Mouse (Mus musculus) cerebellum, adult 2 months (tissue): ENCODE results near the gene Ybey. TPM values are rescaled to one million over a fixed set of nuclear protein-coding genes. Genes with fewer than 3 reads are reported as not detected.

ENCODE experiments used
- DNase-seq, 2 experiments: peaks; one replicate each; pipeline ENCODE4 v3.0.0; 2021
- H3K27ac ChIP-seq: fragments of 200-500 bp; 2 replicates; pipeline ENCODE4 v1.5.1; 2012; ENCODE audit warnings: low read length, control low read depth, inconsistent platforms; ENCODE audit not compliant: insufficient read depth
- H3K27me3 ChIP-seq: fragments of 200-500 bp; 2 replicates; pipeline ENCODE4 v1.6.1; 2012; ENCODE audit warnings: inconsistent platforms, mild to moderate bottlenecking, low read length, moderate library complexity; ENCODE audit not compliant: control insufficient read depth, insufficient read depth
- H3K4me1 ChIP-seq: fragments of 200-500 bp; 2 replicates; pipeline ENCODE4 v1.6.1; 2011; ENCODE audit warnings: low read length; ENCODE audit not compliant: control insufficient read depth, insufficient read depth
- H3K4me3 ChIP-seq: fragments of 200-500 bp; replicated peaks from 2 replicates; pipeline ENCODE3; 2011; ENCODE audit warnings: mild to moderate bottlenecking, low read depth, low read length, control low read depth; ENCODE audit not compliant: insufficient read depth
- CTCF ChIP-seq: fragments of 200-500 bp; IDR thresholded peaks from 2 replicates; pipeline ENCODE4 v1.5.1; 2011; ENCODE audit warnings: low read depth, mild to moderate bottlenecking, control low read depth, low read length, moderate library complexity, borderline replicate concordance; ENCODE audit not compliant: insufficient read depth
- POLR2A ChIP-seq: fragments of 200-500 bp; IDR thresholded peaks from 2 replicates; pipeline ENCODE4 v1.6.1; 2011; ENCODE audit warnings: low read length, control low read depth, borderline replicate concordance; ENCODE audit not compliant: insufficient read depth
- WGBS: fragments of 180-500 bp; shearing (Covaris S2); methylation state at CpG from one replicate; pipeline ENCODE4 v1.1.7; 2018; 5-methylcytosine and 5-hydroxymethylcytosine counted together
- polyA plus RNA-seq: library from polyadenylated mRNA; depleted of rRNA; stranded (reverse); fragments of >200 nt; gene quantifications from 2 replicates; pipeline ENCODE4 v1.2.3, GENCODE M21; 2012

Ybey gene
- polyA plus RNA-seq, 1 experiment, result 3.7 TPM

DNA sequence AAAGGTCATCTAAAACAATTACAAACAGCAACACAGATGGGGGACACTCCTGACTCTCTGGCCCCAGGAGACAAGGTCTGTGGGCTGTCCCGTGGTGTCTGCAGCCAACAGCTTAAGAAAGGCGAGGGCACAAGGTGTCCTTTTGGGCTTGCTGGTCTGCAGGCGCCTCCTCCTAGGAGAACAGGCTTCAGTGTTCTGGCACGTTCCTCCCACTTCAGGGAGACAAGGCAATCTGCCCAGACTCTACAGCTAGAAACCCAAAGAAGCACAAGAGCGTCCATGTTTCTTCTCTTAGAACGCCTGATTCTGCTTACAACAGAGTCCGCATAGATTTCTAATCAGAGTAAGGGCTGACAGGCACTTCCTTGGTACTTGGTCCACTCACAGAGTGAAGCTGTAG, 6.6 kb downstream of the Ybey start:
- TF ChIP-seq CTCF, result no peak
- TF ChIP-seq POLR2A, result no peak
- DNase-seq, result no peak
- Histone ChIP-seq H3K4me3 (no peak overlapping the region), H3K4me1 (no peaks in the 10 kb centered on the region), H3K27ac (no peak overlapping the region), H3K27me3 (no peaks in the 10 kb centered on the region)
- 90% methylated on average over 7 of the region's 7 CpGs for WGBS

DNA sequence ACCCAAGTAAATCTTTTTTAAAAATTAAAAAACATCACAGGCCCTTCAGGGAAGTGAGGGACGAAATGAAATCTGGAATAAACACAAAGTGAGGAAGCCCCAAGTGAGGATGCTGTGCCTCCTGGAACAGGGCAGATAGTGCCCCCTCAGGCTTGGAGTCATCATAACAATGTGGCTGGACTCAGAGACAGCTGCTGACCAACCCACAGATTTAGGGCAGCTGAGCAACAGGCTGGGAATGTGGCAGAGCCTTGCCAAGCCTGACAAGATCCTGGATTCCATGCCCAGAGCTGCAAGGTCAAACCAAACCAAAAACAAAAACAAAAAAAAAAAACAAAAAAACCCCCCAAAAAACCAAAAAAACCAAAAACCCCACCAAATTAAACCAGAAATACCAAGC, 7.7 kb downstream of the Ybey start:
- 91% methylated on average over 1 of the region's 1 CpGs for WGBS
- no peak for DNase-seq
- no peak for TF ChIP-seq CTCF
- TF ChIP-seq POLR2A, result no peak
- no peak overlapping the region for H3K4me3 ChIP-seq
- no peaks in the 10 kb centered on the region for H3K27me3 ChIP-seq
- H3K27ac ChIP-seq, result no peak overlapping the region
- no peaks in the 10 kb centered on the region for H3K4me1 ChIP-seq

DNA sequence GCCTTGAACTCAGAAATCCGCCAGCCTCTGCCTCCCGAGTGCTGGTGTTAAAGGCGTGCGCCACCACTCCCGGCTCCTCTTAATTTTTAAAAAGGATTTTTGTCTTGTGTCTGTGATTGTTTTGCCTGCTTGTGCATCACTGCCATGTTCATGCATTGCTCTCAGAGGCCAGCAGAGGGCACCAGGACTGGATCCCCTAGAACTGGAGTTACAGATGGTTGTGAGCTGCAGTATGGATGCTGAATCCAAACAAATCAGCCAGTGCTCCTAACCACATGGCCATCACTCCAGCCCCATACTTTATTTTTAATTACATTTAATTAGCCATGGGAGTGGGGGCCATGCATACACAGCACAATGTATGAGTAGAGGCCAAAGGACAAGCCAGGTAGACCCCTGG, 13.6 kb downstream of the Ybey start:
- peak; percentile 29 to 41 for DNase-seq
- no peak overlapping the region for H3K4me3 ChIP-seq
- 53% methylated on average over 5 of the region's 5 CpGs for WGBS
- H3K27me3 ChIP-seq, result no peaks in the 10 kb centered on the region
- peak; percentile 71 for TF ChIP-seq CTCF
- no peak for TF ChIP-seq POLR2A
- H3K4me1 ChIP-seq, result no peaks in the 10 kb centered on the region
- no peak overlapping the region for H3K27ac ChIP-seq

DNA sequence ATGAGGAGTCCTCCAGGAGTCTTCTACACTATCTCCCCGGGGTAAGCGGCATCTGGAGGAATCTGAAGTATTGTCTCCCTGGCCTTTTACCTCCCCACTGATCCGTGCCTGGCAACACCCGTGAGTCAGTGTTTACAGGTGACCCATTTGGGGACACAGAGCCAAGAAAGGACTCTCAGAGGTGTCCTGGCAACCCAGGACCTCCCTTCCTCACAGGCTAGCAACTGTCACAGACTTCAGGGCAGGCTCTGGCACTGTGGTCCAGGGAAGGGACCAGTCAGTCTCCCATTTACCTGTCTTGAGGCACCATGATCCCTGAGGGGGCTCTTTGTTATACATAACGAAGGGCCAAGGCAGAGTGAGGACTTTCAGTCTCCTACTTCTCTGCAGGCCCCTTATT, 20.1 kb downstream of the Ybey start, which contains the start of gene 2610028H24Rik:
Gene 2610028H24Rik (plus strand): TSS at position 231 of the 400 bp plus-strand sequence.
- Histone ChIP-seq H3K4me3 (no peak within 1 kb of the TSS), H3K27me3 (no peaks in the 10 kb centered on the region), H3K4me1 (no peaks in the 10 kb centered on the region), H3K27ac (no peak within 1 kb of the TSS)
- WGBS, result 55% methylated on average over 5 of the region's 5 CpGs
- TF ChIP-seq CTCF, result no peak
- TF ChIP-seq POLR2A, result no peak
- DNase-seq, result no peak

DNA sequence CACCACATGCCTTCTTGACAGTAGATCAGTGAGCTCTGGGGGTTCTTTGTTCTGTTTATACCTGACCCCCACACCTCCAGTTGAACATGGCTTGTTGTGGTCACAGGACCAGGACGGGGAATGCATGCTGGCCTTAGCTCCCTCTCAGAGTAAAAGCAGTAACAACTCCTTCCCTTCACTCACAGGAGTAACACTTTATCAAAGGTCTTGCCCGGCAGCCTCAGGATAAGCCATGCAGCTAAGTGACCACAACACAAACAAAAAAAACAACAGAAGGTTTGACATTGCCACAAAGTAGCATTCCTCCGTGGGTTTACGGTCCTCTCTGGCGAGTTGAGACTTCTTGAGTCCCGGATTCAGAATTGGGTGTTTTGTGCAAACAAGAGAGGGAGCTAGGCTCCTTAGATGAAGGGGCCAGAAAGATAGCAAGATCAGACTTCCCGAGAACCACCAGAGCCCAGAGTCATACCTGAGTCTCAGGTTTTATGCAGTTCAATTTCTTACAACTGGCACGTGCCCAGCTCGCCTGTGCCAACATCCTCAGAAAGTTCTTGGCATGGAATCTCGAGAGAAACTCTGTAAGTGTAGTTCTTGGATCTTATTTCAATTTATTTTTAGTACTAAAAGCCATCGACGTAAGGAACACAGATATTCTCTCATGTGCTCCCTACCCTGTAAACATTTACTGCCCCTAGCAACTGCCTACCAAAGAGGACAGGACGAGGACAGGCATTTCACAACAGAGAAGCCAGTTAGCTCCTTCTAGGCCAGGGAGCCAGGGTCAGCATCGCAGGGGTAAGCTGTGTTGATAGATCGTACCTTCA, 21.3 kb downstream of the Ybey start:
- Histone ChIP-seq H3K4me1 (no peaks in the 10 kb centered on the region), H3K27me3 (no peaks in the 10 kb centered on the region), H3K27ac (no peak overlapping the region), H3K4me3 (no peak overlapping the region)
- TF ChIP-seq CTCF (no peak), POLR2A (no peak)
- no peak for DNase-seq
- 74% methylated on average over 15 of the region's 15 CpGs for WGBS

DNA sequence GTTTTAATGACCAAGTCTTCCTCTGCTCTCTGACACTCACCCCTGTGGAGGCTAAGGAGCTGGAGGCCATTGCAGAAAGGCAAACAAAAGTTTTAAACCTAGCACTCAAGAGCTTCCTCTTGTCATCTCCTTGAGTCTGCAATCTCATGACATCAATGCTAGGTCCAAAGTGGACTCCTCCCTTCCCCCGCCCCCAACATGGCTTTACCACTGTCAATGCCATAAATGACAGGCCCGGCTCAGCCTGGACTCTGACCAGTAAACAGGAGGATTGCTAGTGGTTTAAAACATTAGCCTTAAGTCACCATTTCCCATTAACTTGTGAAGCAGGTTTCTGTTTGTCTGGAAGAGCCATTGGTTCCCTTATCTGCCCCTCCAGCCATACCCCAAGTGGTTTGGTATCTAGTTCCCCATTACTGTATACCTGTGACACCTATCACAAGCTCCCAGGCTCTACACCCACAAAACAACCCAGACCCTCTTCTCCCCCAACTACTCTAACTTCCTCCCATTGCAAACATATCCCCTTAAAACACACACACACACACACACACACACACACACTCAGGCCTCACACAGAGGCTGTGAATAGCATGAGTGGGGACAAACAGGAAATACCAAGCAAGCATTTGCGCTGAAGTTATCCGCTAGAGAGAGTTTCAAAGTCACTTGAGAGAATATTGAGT, 22.8 kb downstream of the Ybey start:
- DNase-seq, result no peak
- Histone ChIP-seq H3K27me3 (no peaks in the 10 kb centered on the region), H3K27ac (no peak overlapping the region), H3K4me1 (no peaks in the 10 kb centered on the region), H3K4me3 (no peak overlapping the region)
- 82% methylated on average over 4 of the region's 4 CpGs for WGBS
- TF ChIP-seq POLR2A (no peak), CTCF (no peak)

DNA sequence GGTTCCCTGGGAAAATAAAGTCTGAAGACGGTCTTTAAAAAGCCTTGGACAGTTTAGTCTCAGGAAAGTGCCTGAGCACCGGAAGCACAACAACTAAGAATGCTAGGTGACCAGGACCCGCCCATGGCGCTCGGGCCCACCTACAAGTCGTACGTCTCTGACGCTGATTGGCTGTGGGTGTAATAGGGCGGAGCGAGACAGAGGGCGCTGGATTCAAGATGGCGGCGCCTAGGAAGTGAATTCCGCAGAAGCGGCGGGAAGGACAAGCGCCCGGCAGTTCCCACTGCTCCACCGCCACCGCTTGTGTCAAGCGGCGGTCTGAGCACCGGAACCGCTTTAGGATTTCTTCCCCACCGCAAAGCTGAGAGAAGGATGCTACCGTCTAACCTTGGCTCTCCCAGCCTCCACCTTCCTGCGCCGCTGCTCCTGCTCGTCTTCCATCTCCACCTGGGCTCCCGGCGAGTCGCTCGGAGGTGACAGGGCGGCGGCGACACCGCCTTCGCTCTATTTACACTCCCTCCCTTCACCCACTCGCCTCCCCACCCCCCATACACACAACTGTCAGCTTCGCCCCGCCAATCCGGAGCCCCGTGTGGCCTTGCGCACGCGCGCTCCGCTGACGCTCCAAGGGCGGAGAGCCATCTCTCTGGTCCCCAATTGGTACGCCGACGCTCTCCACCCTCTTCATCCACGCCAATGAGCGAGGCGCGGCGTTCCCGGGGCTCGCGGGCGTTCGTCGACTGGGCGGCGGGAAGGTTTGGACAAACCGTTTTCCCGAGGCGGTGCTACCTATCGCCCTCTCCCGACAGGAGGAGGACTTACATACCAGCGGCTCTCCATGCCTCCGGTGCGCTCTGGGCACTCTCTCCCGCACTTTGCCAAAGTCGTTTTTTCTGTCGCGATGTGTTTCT, 26.5 kb downstream of the Ybey start, which contains the start of gene Pcnt:
Gene Pcnt (minus strand): TSS at position 609 of the 911 bp plus-strand sequence.
- Histone ChIP-seq H3K27me3 (no peaks in the 10 kb centered on the region), H3K4me3 (peak within 1 kb of the TSS; percentile 81), H3K4me1 (no peaks in the 10 kb centered on the region), H3K27ac (peak within 1 kb of the TSS; percentile 78)
- TF ChIP-seq CTCF (peak; percentile 62; the same call in 1 of the 2 replicates), POLR2A (peak; percentile 13; the same call in 1 of the 2 replicates)
- peak; percentile 97 to 98 for DNase-seq
- under 1% methylated on average over 78 of the region's 78 CpGs for WGBS
